Mouse (Mus musculus): Measurements from ENCODE around the gene Tshz2.

Tshz2 gene

DNA sequence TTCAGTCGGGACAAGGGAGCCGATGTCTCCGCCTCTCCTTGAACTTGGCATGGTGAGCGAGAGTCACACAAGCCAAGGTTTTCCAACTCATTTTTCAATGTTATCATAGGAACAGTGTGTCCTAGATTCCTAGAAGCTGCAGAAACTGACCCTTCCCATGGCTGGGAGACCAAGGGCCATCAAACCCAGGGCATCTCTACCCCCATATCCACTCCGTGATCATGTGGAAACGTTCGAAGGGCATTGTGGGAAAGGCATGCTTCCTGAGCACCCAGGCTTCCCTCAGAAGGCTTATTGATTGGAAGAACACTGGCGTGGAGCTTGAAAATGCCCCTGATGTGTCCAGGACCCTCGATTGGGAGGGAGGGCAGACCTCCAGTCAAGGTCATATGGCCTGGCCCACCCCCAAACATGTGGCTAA, 188.2 kb downstream of the Tshz2 start:
- CTCF ChIA-PET = no interaction called here
- POLR2A ChIA-PET = no interaction called here

DNA sequence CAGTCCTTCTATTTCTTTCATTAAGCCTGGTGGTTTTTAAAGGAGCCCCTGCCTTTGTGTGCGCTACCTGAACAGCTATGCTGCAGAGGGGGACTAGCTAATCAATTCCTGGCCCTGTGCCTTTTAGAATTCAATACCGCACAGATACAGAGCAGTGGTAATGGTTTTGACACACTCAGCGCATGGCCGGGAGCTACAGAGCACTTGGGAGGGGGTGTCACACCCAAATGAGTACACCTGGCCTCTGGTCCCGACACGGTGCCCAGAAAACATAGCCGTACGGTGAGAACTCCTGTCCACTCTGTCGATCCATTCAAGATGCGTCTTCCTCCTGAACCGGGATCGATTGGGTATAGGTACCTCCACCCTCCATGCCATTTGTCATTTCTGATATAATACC, 193.1 kb downstream of the Tshz2 start:
- ChIA-PET POLR2A (no interaction called here), CTCF (no interaction called here)

DNA sequence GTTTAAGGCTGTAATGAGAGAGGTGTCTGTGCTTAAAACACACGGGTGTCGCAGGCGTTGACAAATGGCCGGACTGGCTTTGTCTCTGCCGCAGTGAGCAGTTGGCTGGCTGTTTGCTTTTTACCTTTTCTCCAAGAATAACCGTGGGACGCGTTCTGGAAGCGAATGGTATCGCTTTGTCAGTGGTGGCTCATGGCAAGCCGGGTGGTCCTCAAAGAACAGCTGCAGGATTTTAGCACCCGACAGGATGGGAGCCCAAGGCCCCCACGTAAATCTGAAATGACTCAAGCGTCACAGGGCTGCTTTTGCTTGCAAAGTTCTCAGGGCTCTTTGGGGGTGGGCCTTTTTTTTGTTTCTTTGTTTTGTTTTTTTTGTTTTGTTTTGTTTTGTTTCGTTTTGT, 193.5 kb downstream of the Tshz2 start:
- POLR2A ChIA-PET = no interaction called here
- CTCF ChIA-PET = no interaction called here

- CTCF ChIA-PET = no interaction called here
- POLR2A ChIA-PET = interaction anchor here in 1 of 4 experiments (1.0 kb wide), 1 partner anchor 252 kb away, joined by 3 read pairs; no protein-coding TSS in a partner anchor
Observed at GRCm38 (mm10) chr2:169826833-169827232, 194.0 kb downstream of the Tshz2 start.

- ChIA-PET POLR2A (no interaction called here), CTCF (interaction anchor here in 1 of 4 experiments (0.7 kb wide), 1 partner anchor 720 kb away, joined by 3 read pairs; no protein-coding TSS in a partner anchor)
Observed at GRCm38 (mm10) chr2:169832184-169832583, 199.4 kb downstream of the Tshz2 start.

DNA sequence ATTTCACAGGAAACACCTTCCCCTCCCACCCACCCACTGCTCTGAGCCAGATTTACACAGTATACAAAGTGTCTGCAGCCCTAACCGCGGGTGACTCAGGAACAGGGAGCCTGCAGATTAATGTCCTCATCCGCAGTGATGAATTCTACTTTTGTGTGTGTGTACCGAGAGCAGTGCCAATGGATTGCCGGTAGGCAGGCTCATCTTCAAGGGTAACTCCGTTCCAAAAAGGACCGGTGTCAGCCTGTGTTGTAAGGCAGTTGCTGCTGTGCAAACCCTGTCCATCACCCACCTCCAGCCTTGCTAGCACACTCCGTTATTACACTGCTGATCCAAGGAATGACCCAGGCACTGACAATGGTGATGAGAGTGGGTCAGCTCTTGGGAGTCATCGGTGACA, 200.8 kb downstream of the Tshz2 start:
- POLR2A ChIA-PET = no interaction called here
- CTCF ChIA-PET = no interaction called here

GRCm38 (mm10) chr2:169834602-169835001, 201.8 kb downstream of the Tshz2 start:
- CTCF ChIA-PET = no interaction called here
- POLR2A ChIA-PET = no interaction called here

GRCm38 (mm10) chr2:169837031-169837605, 204.3 kb downstream of the Tshz2 start:
- CTCF ChIA-PET = interaction anchor here in 2 of 4 experiments (0.6 kb wide), 2 partner anchors 251 to 624 kb away, joined by 3 to 4 read pairs; no protein-coding TSS in a partner anchor
- POLR2A ChIA-PET = no interaction called here

- CTCF ChIA-PET = interaction anchor here in 1 of 4 experiments (0.6 kb wide), 1 partner anchor 32 kb away, joined by 4 read pairs; no protein-coding TSS in a partner anchor
- POLR2A ChIA-PET = interaction anchor here in 1 of 4 experiments (0.6 kb wide), 1 partner anchor 139 kb away, joined by 11 read pairs; no protein-coding TSS in a partner anchor
Observed at GRCm38 (mm10) chr2:169838521-169838920, 205.7 kb downstream of the Tshz2 start.

GRCm38 (mm10) chr2:169841442-169841841, 208.6 kb downstream of the Tshz2 start:
- CTCF ChIA-PET = interaction anchor here in 1 of 4 experiments (1.3 kb wide), 1 partner anchor 16 kb away, joined by 3 read pairs; no protein-coding TSS in a partner anchor

DNA sequence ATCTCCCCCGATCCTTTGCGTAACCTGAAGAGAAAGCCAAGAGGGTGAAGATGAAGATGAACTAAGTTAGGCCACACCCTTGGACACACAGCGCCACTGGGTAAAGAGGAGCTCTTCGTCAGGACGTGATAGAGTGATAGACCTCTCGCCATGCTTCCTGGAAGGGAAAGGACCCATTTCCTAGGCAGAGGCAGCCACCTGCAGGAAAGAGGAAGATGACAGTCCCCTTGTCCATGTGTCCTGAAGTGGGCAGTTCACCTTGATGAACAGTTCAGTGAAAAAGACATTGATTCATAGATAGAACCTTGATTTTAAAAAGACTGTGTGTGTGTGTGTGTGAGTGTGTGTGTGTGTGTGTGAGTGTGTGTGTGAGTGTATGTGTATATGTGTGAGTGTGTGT, 209.7 kb downstream of the Tshz2 start:
- ChIA-PET POLR2A (interaction anchor here in 1 of 4 experiments (0.9 kb wide), 1 partner anchor 12 kb away, joined by 3 read pairs; no protein-coding TSS in a partner anchor), CTCF (interaction anchor here in 2 of 4 experiments (0.7 to 1.3 kb wide), 2 partner anchors 15 to 39 kb away, joined by 3 read pairs; no protein-coding TSS in a partner anchor)

More at GRCm38 (mm10) chr2:169841442-169841841, 208.6 kb downstream of the Tshz2 start:
- POLR2A ChIA-PET = interaction anchor here in 1 of 4 experiments (0.5 kb wide), 1 partner anchor 251 kb away, joined by 3 read pairs; no protein-coding TSS in a partner anchor

DNA sequence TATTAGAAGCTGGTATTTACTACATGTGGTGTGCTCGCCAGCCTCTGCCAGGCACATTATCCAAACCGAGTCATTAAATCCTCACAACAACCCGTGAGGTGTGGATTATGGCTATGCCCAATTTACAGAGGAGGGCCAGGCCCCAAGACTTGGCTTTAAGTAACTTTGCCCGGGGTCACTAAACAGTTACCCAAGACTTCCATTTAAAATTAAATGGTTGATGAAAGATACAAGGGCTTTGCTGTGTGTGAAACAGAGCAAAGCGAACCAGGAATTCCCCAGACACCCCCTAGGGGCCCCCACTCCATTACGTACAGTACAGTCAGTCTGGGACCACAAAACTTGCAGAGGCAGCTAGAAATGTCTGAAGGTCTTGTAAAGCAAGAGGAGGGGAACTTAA, 210.7 kb downstream of the Tshz2 start:
- CTCF ChIA-PET = interaction anchor here in 1 of 4 experiments (0.5 kb wide), 1 partner anchor 568 kb away, joined by 3 read pairs; no protein-coding TSS in a partner anchor
- POLR2A ChIA-PET = no interaction called here

DNA sequence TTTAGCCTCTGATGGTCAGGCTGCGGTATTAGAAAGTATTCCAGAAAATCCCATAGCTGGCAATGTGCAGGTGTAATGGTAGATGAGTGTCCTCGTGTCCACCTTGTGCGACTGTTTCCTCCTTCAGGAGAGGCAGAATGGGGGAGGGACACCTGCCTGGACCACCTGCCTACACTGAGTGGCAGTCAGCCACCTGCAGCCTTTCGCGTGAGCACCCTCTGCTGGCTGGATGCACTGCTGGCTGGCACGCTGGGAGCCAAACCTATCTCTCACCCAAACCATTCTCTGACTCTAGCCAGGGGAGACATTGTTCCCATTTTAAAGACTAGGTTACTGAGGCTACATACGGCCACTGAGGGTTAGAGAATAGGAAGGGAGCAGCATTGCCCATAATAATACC, 216.3 kb downstream of the Tshz2 start:
- ChIA-PET CTCF (interaction anchor here in 2 of 4 experiments (0.6 to 0.7 kb wide), 2 partner anchors 345 to 421 kb away, joined by 3 read pairs; no protein-coding TSS in a partner anchor), POLR2A (no interaction called here)

GRCm38 (mm10) chr2:169849541-169849940, 216.7 kb downstream of the Tshz2 start:
- POLR2A ChIA-PET = no interaction called here
- CTCF ChIA-PET = interaction anchor here in 1 of 4 experiments (0.5 to 0.6 kb wide), 2 partner anchors 421 to 939 kb away, joined by 3 to 6 read pairs; no protein-coding TSS in a partner anchor

DNA sequence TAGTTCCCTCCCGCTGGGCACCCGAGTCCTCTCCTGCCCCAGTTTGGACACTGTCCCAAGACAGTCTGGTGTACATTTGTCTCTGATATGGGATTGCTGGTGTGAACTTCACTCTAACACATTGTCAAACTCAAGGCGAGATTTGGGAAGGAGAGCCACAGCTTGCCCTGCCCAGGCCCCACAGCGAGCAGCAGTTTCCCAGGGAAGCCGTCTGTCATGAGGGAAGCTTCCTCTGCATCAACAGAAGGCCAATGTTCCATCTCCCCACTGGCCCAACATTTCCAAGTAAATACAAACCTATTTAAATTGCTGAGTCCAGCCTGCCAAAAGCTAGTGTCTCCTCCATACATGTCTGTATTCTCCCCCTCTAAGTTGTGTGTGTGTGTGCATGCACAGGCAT, 218.8 kb downstream of the Tshz2 start:
- POLR2A ChIA-PET = interaction anchor here in 1 of 4 experiments (0.7 kb wide), 1 partner anchor 428 kb away, joined by 4 read pairs; no protein-coding TSS in a partner anchor
- CTCF ChIA-PET = interaction anchor here in 1 of 4 experiments (1.5 kb wide), 1 partner anchor 744 kb away, joined by 3 read pairs; no protein-coding TSS in a partner anchor

DNA sequence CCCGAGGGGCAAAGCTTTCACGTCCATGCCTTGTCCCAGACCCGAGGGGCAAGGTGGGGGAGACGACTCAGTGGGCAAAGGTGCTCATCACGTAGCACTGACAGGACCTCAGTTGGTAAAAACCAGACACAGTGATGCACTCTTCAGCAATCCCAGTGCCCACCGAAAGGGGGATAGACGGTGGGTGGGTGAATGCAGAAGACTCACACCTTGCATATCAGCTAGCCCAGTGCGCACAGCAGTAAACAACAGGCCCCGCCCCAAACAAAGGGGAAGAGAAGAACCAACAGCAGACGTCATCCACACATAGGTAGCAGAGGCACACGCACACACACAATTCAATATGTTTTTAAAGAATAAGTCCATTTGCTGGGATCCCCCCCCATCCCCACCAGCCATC, 221.7 kb downstream of the Tshz2 start:
- POLR2A ChIA-PET = interaction anchor here in 1 of 4 experiments (0.6 kb wide), 1 partner anchor 14 kb away, joined by 5 read pairs; no protein-coding TSS in a partner anchor
- CTCF ChIA-PET = interaction anchor here in 3 of 4 experiments (0.5 to 0.7 kb wide), 4 partner anchors 250 to 907 kb away, joined by 3 to 6 read pairs (median 4); no protein-coding TSS in a partner anchor

GRCm38 (mm10) chr2:169857041-169857440, 224.2 kb downstream of the Tshz2 start:
- ChIA-PET CTCF (interaction anchor here in 1 of 4 experiments (1.1 kb wide), 1 partner anchor 15 kb away, joined by 3 read pairs; no protein-coding TSS in a partner anchor), POLR2A (interaction anchor here in 1 of 4 experiments (1.2 kb wide), 1 partner anchor 58 kb away, joined by 3 read pairs; no protein-coding TSS in a partner anchor)

DNA sequence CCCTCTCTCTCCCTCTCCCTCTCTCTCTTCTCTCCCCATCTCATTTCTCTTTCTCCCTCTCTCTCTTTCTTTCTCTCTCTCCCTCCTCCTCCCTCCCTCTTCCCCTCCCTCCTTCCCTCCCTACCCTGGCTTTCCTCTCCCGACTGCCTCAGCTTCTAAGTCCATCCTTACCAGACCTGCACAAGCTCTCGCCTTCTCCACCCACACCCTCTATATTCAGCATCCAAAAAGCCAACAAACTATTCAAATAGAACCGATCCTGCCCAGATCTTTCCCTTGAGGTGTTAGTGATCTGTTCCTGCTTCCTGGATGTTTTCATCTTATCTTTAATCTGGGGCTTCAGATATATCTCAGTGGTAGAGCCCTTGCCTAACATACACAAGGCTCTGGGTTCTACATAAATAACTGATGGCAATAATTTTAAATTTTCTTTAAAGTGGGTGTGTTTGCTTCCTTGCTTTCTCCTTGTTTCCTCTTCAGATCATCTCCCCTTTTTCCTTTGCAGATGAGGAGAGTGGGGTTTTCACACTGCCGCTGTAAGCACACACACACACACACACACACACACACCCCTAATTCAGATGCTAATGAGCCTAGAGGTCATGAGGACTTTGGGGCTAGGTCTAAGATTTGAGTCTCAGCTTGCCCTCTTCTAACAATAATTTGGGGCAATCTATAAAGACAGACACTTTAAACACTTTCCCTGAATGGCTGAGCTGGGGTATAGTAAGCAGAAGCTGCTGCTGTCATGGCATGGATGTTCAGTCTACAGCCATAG, 226.5 kb downstream of the Tshz2 start:
- POLR2A ChIA-PET = interaction anchor here in 2 of 4 experiments (0.6 to 0.8 kb wide), 3 partner anchors 9 to 499 kb away, joined by 4 to 10 read pairs (median 6); no protein-coding TSS in a partner anchor
- CTCF ChIA-PET = no interaction called here

DNA sequence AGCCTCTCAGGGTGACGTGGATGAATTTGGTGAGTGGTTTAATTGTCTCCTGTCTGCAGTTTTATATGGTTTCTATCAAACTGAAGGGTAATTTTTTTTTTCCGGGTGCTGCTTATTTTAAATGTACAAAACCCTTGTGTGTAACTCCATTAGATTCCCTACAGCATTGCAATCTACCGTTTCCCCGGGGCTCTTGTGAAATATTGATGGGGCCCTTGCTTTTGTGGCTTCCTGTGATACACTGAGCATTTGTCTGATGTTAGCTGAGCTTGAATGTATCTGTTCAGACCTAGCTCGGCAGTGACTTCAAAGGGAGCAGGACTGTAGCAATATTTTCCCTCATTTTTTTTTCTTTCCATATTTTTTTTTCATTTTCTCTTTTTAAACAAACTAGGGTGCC, 228.1 kb downstream of the Tshz2 start:
- CTCF ChIA-PET = no interaction called here
- POLR2A ChIA-PET = interaction anchor here in 1 of 4 experiments (0.7 kb wide), 1 partner anchor 178 kb away, joined by 3 read pairs; no protein-coding TSS in a partner anchor
